Mouse (Mus musculus): Measurements from ENCODE around the gene Elmo2. TPM values are rescaled to one million over a fixed set of nuclear protein-coding genes. Genes with fewer than 3 reads are reported as not detected.

Gene Elmo2
- polyA plus RNA-seq, 1 experiment from 2014 or later: 91.6 TPM

GRCm38 (mm10) chr2:165351828-165352513 lies 25.7 kb upstream of the Elmo2 start:
- no peak overlapping the region for H3K4me2 ChIP-seq
- H3K27ac ChIP-seq: no peak overlapping the region
- no peak for ATAC-seq (ENCODE audit: low FRiP score)
- peaks cover 25% of the 10 kb centered on the region for H3K9me3 ChIP-seq
- H3K27me3 ChIP-seq: no peaks in the 10 kb centered on the region
- peaks cover 37% of the 10 kb centered on the region for H3K36me3 ChIP-seq
- WGBS: 88% methylated on average over 20 of the region's 20 CpGs
- H3K4me1 ChIP-seq (replicated peaks): peaks cover 3% of the 10 kb centered on the region; the same call in 1 of the 2 replicates
- H3K9ac ChIP-seq: no peak overlapping the region
- no peak overlapping the region for H3K4me3 ChIP-seq

- 26% methylated on average over 8 of the region's 8 CpGs for WGBS
- H3K9me3 ChIP-seq: peaks cover 23% of the 10 kb centered on the region
- H3K9ac ChIP-seq: no peak overlapping the region
- no peak overlapping the region; the same call in 1 of the 2 replicates for H3K27ac ChIP-seq
- H3K27me3 ChIP-seq: no peaks in the 10 kb centered on the region
- H3K4me1 ChIP-seq (replicated peaks): peaks cover 3% of the 10 kb centered on the region; the same call in 1 of the 2 replicates
- peaks cover 32% of the 10 kb centered on the region for H3K36me3 ChIP-seq
- ATAC-seq (ENCODE audit: low FRiP score): peak; percentile 74
- no peak overlapping the region for H3K4me2 ChIP-seq
- H3K4me3 ChIP-seq: no peak overlapping the region
Measured at GRCm38 (mm10) chr2:165349466-165349865, 23.2 kb upstream of the Elmo2 start.

GRCm38 (mm10) chr2:165346180-165346579 lies 19.9 kb upstream of the Elmo2 start:
- Histone ChIP-seq H3K4me1 (replicated peaks) (peaks cover 3% of the 10 kb centered on the region; the same call in 1 of the 2 replicates), H3K27me3 (0 out of 2 replicates have a peak, but pooled peaks cover under 1% of the 10 kb centered on the region), H3K4me2 (no peak overlapping the region), H3K9me3 (no peaks in the 10 kb centered on the region), H3K4me3 (no peak overlapping the region), H3K27ac (no peak overlapping the region), H3K36me3 (no peaks in the 10 kb centered on the region), H3K9ac (no peak overlapping the region)
- 89% methylated on average over 5 of the region's 5 CpGs for WGBS
- ATAC-seq (ENCODE audit: low FRiP score): no peak

GRCm38 (mm10) chr2:165337191-165337590 lies 10.9 kb upstream of the Elmo2 start:
- Histone ChIP-seq H3K4me3 (no peak overlapping the region), H3K4me2 (no peak overlapping the region), H3K9me3 (no peaks in the 10 kb centered on the region), H3K36me3 (no peaks in the 10 kb centered on the region), H3K4me1 (replicated peaks) (no peaks in the 10 kb centered on the region), H3K27ac (no peak overlapping the region), H3K27me3 (peaks cover 20% of the 10 kb centered on the region; the same call in 1 of the 2 replicates), H3K9ac (no peak overlapping the region)
- 24% methylated on average over 3 of the region's 3 CpGs for WGBS
- ATAC-seq (ENCODE audit: low FRiP score): no peak

DNA sequence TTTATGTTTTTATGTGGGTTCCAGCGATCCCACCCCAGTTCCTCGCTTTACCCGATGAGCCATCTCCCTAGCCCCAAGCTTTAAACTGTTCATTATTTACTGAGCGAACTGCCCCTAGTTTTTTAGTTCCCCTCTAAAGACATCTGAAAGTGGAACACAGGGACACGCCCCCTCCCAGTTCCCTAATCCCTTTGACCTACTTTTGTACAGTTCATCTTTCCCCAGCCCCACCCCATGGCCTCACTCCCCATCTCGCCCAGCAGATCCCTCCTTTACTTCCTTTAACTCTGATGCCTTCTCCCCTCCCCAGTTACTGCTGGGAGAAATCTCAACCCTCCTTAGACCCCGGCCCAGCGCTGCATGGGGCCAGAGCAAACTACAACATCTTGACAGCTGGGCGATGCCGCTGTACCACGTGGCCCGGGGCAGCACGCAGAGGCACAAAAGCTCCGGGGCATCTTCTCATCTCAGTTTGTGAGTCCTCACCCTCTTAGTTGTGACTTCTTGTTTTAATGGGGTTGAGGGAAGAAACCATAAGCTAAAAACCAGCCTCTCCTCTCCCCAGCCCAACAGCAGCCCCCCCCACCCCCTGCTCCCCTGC lies 6.4 kb upstream of the Elmo2 start:
- H3K4me3 ChIP-seq: no peak overlapping the region
- no peak overlapping the region for H3K27ac ChIP-seq
- H3K9me3 ChIP-seq: no peaks in the 10 kb centered on the region
- no peaks in the 10 kb centered on the region for H3K36me3 ChIP-seq
- peaks cover 7% of the 10 kb centered on the region for H3K4me1 ChIP-seq (replicated peaks)
- peaks cover 19% of the 10 kb centered on the region for H3K27me3 ChIP-seq
- H3K9ac ChIP-seq: no peak overlapping the region
- 43% methylated on average over 14 of the region's 14 CpGs for WGBS
- H3K4me2 ChIP-seq: no peak overlapping the region
- ATAC-seq (ENCODE audit: low FRiP score): no peak

- no peak for ATAC-seq (ENCODE audit: low FRiP score)
- H3K4me3 ChIP-seq: no peak overlapping the region
- H3K9ac ChIP-seq: no peak overlapping the region
- H3K27me3 ChIP-seq: peaks cover 19% of the 10 kb centered on the region
- no peak overlapping the region for H3K4me2 ChIP-seq
- no peaks in the 10 kb centered on the region for H3K36me3 ChIP-seq
- no peak overlapping the region for H3K27ac ChIP-seq
- H3K4me1 ChIP-seq (replicated peaks): peaks cover 28% of the 10 kb centered on the region
- 45% methylated on average over 3 of the region's 3 CpGs for WGBS
- H3K9me3 ChIP-seq: no peaks in the 10 kb centered on the region
Measured at GRCm38 (mm10) chr2:165329703-165330102, 3.4 kb upstream of the Elmo2 start.

DNA sequence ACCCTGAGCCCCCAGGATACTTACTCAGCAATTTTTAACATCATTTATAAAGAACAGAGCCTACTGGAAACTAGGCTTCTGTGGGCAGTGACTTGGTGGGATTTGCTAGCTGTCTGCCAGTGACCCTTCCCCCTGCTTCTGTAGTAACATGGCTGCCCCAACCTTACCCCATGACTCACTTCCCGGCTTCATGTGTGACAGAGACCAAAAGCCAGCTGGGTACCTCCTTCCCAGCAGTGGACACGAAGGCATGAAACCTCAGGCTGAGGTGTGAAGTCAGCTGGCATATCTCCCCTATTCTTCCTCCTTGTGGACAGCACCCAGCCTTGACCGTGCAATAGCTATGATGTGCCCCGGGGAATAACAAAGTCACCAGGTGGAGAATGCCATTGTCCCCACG lies 2.5 kb upstream of the Elmo2 start:
- H3K4me1 ChIP-seq (replicated peaks): peaks cover 37% of the 10 kb centered on the region
- no peak overlapping the region for H3K27ac ChIP-seq
- no peaks in the 10 kb centered on the region for H3K9me3 ChIP-seq
- H3K4me3 ChIP-seq: no peak overlapping the region
- peaks cover 19% of the 10 kb centered on the region for H3K27me3 ChIP-seq
- ATAC-seq (ENCODE audit: low FRiP score): no peak
- no peak overlapping the region for H3K9ac ChIP-seq
- WGBS: 75% methylated on average over 5 of the region's 5 CpGs
- no peaks in the 10 kb centered on the region for H3K36me3 ChIP-seq
- H3K4me2 ChIP-seq: no peak overlapping the region

GRCm38 (mm10) chr2:165327386-165327785 lies 1.1 kb upstream of the Elmo2 start:
- Histone ChIP-seq H3K36me3 (no peaks in the 10 kb centered on the region), H3K9ac (peak overlapping the region; percentile 97), H3K4me1 (replicated peaks) (peaks cover 51% of the 10 kb centered on the region), H3K4me3 (peak overlapping the region; percentile 97), H3K27ac (peak overlapping the region; percentile 96), H3K27me3 (peaks cover 13% of the 10 kb centered on the region), H3K9me3 (no peaks in the 10 kb centered on the region), H3K4me2 (peak overlapping the region; percentile 97)
- WGBS: 36% methylated on average over 7 of the region's 7 CpGs
- no peak for ATAC-seq (ENCODE audit: low FRiP score)

DNA sequence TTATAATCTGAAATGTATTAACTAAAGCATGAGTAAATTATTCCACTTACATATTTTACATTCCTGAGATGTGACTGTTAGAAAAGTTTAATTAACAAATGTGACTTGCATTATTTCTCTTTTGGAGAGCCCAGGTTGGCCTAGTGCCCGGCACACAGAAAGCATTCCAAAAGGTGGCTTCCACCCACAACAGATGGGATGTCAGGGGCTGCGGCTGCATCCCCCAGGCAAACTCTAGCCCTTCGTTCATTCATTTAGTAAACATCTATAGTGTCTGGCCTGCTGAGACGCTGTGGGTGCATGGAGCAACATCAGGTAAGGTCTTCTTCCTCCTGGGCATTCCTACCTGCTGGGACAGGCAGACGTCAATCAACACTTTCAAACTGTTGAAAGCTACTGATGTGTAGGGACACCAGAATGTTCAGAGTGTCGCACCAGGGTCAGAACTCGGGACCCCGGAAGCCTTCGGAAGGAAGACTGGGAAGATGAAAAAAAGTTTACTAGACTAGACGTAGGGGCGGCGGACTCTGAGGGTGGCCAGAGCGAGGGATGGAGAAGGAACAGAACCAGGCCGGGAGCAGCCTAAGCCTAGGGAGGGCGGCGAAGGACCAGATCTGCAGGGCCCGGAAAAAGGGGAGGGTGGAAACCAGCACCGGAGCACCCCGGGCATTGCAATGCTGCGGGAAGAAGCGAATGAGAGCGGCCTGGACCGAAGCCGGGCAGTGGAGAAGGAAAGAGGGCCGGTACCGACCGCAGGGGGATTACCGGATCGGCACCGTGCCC lies 567 bp downstream of the Elmo2 start:
- Histone ChIP-seq H3K36me3 (no peaks in the 10 kb centered on the region), H3K4me1 (replicated peaks) (peaks cover 68% of the 10 kb centered on the region), H3K9ac (peak overlapping the region; percentile 97), H3K27ac (peak overlapping the region; percentile 81), H3K9me3 (no peaks in the 10 kb centered on the region), H3K4me2 (peak overlapping the region; percentile 97), H3K27me3 (peaks cover 13% of the 10 kb centered on the region), H3K4me3 (peak overlapping the region; percentile 97)
- peak; percentile 38 for ATAC-seq (ENCODE audit: low FRiP score)
- under 1% methylated on average over 29 of the region's 30 CpGs for WGBS

- peak overlapping the region; percentile 97 for H3K9ac ChIP-seq
- no peak overlapping the region; the same call in 1 of the 2 replicates for H3K27ac ChIP-seq
- H3K4me1 ChIP-seq (replicated peaks): peaks cover 78% of the 10 kb centered on the region
- H3K36me3 ChIP-seq: no peaks in the 10 kb centered on the region
- ATAC-seq (ENCODE audit: low FRiP score): no peak
- peak overlapping the region; percentile 97 for H3K4me2 ChIP-seq
- 49% methylated on average over 5 of the region's 5 CpGs for WGBS
- H3K27me3 ChIP-seq: peaks cover 4% of the 10 kb centered on the region; the same call in 1 of the 2 replicates
- no peak overlapping the region; the same call in 1 of the 2 replicates for H3K4me3 ChIP-seq
- H3K9me3 ChIP-seq: no peaks in the 10 kb centered on the region
Measured at GRCm38 (mm10) chr2:165323928-165324327, 2.4 kb downstream of the Elmo2 start.

GRCm38 (mm10) chr2:165323484-165323883 lies 2.8 kb downstream of the Elmo2 start:
- peaks cover 82% of the 10 kb centered on the region for H3K4me1 ChIP-seq (replicated peaks)
- no peak overlapping the region for H3K4me3 ChIP-seq
- H3K9me3 ChIP-seq: no peaks in the 10 kb centered on the region
- H3K27me3 ChIP-seq: no peaks in the 10 kb centered on the region; the same call in 1 of the 2 replicates
- 62% methylated on average over 5 of the region's 5 CpGs for WGBS
- no peak overlapping the region; the same call in 1 of the 2 replicates for H3K27ac ChIP-seq
- H3K36me3 ChIP-seq: no peaks in the 10 kb centered on the region
- no peak for ATAC-seq (ENCODE audit: low FRiP score)
- H3K4me2 ChIP-seq: peak overlapping the region; percentile 97; the same call in 1 of the 2 replicates
- H3K9ac ChIP-seq: peak overlapping the region; percentile 97; the same call in 1 of the 2 replicates

Measured in hindbrain, embryonic 13.5 days (tissue).